Mouse (Mus musculus): ENCODE results near the gene Pcsk4.

Pcsk4 gene

DNA sequence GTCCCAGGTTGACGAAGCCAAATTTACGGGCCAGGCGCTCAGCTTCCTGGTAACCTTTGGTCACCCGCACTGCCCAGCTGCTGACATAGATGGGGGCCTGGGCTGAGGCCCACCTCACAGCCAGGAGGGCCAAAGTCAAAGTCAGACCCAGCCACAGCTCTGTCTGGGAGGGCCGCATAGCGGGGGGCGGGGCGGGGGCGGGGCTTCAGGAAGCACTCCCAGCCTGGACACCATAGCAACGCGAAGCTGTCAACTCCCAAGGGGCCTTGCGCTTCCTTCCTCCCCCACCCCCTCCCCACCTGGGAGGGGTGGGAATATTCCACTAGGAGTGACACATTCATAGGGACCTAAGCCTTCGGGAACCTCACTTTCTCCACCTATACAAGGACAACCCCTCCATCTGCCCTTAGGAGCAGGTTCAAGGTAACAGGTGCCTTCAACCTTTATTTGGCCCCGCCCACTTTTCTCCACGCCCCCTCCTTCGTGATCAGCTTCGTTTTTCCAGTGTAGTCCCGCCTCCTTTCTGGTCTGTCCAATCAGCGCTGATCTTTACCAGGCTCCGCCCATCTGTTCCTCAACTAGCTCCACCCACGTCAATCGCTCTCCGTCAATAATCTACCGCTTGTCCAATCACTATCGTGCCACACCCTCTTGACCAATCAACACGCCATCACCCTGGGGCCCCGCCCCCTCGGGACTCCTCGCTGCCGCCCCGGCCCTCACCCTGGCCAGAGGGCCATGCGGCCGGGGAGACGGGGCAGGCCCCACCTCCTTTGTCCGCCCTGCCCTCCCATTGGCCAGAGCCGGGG is at the start of gene Pcsk4, which contains the start of gene Reep6:
Gene Pcsk4 (minus strand): TSS at position 226 of the 809 bp plus-strand sequence.
Gene Reep6 (plus strand): TSS at position 681 of the 809 bp plus-strand sequence.
- peak; percentile 99 for DNase-seq (ENCODE audit: low spot score)

DNA sequence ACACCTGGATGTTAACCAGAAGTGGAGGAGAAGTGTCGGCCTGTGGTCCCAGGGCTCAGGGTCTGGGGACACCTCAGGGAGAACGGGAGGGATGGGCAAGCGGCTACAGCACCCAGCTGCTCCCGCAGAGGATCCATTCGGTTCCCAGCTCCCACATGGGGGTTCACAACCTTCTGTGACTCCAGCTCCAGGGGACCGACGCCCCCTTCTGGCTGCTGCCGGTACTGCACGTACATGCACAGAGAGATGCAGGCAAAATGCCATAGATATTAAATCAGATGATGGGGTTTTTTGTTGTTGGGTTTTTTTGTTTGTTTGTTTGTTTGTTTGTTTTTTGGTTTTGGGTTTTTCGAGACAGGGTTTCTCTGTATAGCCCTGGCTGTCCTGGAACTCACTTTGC is 48.4 kb upstream of the Pcsk4 start:
- no peak for DNase-seq (ENCODE audit: low spot score)

DNA sequence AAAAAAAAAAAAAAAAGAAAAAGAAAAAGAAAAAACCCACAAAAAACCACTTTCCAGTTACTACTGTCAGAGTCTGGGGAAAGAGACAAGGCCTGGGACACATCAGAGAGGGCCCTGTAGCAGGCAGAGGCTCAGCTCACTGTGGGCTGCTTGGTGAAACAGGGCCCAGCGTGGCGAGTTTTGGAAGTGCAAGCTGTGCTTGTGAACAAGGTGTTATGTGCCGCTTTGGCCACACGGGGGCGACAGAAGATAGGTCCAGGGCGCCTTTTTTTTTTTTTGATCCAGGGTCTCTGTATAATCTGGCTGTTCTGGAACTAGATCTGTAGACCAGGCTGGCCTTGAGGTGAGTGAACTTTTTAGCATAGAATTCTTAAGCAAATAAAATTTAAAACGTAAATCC is 46.9 kb upstream of the Pcsk4 start:
- DNase-seq (ENCODE audit: low spot score), result peak; percentile 77

DNA sequence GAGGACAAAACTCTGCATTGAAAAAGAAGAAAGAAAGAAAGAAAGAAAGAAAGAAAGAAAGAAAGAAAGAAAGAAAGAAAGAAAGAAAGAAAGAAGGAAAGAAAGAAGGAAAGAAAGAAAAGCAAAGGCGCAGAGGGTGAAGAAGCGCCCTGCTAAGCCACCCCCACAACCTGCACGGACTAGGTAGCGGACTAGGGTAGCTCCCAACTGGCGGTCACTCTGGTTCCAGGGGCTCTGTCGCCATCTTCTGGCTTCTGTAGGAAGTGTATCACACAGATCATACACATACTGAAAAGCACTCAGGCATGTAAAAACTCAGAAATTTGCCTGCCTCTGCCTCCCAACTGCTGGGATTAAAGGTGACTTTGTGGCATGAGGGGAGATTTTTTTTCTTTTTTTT is 44.8 kb upstream of the Pcsk4 start:
- DNase-seq (ENCODE audit: low spot score), result peak; percentile 53

DNA sequence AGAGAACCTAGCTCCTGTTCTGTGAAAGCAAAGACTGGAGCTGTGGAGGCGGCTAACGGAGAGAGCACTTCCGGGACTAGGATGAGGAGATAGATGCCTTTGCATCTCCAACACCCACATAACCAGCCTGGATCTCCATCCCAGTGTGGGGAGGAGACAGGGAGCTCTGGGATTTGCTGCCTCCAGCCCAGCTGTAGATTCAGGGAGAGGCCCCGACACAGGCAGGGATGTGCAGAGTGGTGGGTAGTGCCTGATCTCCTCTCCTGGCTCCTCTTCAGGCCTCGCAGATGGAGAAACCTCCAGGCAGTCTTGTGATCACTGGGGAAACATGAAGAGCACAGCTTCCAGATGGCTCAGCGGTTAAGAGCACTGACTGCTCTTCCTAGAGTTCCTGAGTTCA is 43.4 kb upstream of the Pcsk4 start:
- DNase-seq (ENCODE audit: low spot score), result no peak

DNA sequence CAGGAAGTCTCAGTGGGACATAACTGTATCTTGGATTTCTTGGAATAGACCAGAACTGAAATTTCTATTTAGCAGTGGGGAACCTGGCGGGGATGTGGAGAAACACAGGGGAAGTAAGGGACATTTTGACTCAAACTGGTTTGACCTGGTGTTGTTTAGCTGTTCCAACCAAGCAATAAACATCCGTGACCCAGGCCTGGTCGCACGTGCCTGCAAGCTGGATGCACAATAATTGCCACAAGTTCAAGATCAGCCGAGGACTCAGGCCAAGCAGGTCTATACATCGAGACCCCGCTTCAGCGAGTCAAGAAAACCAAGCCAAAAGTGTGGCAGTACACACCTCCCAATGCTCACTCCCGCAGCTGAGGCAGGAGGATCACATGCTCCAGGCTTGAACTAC is 42.7 kb upstream of the Pcsk4 start:
- no peak for DNase-seq (ENCODE audit: low spot score)

DNA sequence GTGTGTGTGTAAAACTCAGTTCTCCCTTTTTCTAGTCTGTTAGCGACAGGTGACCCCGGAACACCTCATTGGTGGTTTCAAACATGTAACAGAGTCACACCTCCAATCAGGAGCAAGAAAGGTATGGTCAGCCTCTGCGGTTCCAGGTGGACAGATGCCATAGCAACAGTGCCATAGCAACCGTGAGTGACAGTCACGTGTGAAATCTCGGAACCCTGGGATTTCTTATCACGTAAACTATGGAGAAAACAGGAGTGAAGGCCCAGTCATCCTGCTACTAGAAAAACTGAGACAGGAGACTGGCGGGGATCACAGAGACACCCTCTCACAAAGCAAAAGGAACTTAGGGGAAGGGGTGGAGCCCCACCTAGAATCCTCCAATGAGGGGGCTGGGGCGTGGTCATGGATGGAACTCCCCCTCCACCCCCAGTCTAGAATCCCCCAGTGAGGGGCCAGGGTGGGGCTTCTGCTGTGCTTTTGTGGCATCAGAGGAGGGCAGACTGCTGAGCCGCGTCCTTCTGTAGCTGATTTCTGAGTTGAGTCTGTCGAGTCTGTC is 42.2 kb upstream of the Pcsk4 start:
- DNase-seq (ENCODE audit: low spot score), result no peak

DNA sequence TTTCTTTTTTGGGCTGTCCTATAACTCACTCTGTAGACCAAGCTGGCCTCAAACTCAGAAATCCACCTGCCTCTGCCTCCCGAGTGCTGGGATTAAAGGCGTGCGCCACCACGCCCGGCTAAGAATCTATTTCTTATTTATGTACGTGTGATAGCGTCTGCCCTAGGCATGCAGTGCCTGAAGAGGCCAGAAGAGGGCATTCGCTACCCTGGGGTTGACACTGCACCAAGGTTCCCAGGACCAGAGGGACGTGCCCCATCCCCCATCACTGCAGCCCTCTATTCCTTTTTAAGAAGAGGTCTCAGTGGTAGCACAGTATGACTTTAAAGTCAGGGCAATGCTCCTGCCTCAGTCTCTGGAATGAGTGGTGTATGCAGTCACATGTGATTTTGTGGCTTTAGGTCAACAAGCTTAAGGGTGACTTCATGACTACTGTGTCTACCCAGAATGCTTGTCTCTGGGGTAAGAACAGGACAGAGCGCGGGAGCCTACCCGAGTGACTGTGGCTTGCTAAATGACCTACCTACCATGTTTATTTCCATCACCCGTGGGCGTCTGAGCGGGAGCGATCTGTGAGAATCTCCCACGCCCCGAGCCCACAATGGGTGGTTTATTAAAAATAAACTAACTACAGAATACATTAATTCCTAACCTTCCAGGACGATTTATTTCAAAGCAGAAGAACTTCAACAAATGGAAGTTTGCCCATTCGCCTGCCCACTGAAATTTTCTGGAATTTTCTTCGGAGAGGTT is 40.9 kb upstream of the Pcsk4 start:
- DNase-seq (ENCODE audit: low spot score), result no peak

DNA sequence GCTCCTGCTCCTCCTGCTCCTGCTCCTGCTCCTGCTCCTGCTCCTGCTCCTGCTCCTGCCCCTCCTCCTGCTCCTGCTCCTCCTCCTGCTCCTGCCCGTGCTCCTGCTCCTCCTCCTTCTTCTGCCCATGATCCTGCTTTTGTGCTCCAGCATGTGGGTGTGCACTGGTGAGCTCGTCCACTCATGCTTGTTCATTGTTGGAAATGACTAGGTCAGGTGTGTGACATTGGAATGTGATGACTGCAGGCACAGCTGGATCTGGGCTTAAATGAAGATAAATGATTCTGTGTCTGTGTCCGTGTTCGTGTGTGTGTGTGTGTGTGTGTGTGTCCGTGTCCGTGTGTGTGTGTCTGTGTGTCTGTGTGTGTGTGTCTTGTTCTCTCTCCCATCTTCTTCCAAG is 39.1 kb upstream of the Pcsk4 start:
- no peak for DNase-seq (ENCODE audit: low spot score)

DNA sequence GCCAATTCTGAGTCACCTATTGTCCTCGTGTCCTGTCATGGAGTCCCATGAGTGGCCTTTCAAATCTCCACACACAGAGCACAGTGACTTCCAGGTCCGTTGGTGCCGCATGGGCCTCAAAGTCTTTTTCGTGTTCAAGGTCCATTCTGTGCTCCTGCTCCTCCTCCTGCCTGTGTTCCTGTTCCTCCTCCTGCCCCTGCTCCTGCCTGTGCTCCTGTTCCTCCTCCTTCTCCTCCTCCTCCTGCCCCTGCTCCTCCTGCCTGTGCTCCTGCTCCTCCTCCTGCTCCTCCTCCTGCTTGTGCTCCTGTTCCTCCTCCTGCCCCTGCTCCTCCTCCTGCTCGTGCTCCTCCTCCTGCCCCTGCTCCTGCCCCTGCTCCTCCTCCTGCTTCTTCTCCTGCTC is 38.7 kb upstream of the Pcsk4 start:
- no peak for DNase-seq (ENCODE audit: low spot score)

DNA sequence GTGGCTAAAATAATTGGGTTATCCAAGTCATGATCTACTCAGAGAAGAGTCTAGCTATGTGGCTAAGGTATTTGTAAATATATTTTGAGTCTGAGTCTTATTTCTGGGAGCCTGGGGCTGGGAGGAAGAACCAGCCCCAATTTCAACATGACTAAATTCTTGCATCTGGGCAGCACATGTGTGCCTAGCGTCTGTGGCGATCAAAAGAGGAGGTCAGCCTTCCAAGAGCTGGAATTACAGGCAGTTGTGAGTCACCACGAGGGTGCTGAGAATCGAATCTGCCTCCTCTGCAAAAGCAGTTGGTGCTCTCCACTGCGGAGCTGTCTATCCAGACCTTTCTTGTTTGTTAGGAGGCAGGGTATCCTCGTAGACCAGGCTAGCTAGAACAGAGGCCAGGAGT is 36.4 kb upstream of the Pcsk4 start:
- no peak for DNase-seq (ENCODE audit: low spot score)

DNA sequence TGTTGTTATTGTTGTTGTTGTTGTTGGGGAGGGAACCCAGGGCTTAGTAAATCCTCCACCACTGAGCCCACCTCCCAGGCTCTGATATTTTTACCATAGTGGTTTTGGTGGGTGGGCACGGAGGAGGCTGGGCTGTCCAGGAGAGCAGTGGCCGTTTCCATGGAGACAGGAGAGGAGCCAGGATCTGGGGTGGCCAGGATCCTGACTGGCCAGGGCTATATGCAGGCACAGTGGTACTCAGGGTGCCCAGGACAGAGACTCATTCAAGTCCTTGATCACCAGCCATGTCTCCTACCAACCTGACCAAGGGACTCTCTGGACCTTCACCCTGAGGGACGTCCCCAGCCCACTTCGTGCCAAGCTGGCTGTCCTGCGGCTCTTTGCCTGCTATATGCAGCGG is 34.4 kb upstream of the Pcsk4 start:
- DNase-seq (ENCODE audit: low spot score), result no peak

DNA sequence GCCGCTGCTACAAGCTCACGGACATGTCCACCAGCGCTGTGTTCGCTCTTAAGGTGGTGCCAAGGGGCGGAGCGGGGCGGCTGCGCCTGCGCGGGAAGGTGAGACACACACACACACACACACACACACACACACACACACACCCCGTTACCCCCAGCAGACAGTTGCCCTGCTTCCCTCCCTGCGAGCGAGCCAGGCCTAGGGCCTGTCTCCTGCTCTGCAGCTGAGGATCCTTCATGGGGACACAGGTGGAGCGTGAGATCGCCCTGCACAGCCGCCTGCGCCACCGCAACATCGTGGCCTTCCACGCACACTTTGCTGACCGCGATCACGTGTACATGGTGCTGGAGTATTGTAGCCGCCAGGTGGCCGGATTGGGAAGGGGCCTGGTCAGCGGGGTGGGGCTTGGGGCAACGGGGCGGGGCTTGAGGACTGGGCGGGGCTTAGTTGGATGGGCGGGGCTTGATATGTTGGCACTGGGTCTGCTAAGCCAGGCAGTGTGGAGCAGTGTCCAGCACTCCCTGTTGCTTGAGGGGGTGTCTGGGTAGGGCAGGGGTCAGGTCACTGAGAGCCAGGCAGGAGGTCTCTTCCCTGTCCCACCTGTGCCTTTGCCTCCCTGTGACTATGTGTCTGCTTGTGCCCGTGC is 28.8 kb upstream of the Pcsk4 start:
- DNase-seq (ENCODE audit: low spot score), result peak; percentile 14

DNA sequence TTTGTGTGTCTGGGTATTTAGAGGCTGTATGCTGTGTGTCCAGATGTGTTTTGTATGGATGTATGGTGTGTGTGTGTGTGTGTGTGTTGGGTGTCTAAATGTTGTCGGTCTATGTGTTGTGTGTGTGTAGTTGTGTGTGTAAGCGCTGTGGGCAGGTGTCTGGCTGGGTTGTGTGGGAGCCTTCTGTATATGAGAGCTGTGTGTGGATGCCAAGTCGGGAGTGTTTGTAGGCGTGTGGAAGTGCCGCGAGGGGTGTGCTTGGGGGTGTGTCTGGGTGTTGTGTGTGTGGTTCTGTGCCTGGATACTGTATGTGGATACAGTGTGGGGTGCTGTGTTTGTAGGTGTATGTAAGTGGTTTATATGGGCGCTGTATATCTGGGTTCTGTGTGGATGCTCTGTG is 28.0 kb upstream of the Pcsk4 start:
- no peak for DNase-seq (ENCODE audit: low spot score)

DNA sequence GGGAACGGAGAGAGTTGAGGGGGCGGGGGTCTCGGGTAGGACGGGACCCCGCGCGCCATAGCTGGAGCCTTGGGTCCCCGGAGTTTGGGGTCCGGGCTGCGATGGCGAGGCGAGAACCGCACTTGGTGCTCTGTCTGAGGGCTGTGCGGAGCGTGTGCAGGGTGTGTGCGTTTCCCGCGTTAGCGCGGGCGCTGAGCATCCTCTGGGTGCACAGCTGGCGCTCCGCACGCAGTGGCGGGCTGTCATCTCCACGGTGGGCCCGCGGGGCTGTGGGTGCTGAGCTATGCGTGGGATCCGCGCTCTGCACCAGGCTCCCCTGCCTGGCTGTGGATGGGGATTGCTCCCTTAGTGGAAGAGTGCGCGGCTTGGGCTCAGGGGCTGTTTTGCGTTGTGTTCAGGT is 27.4 kb upstream of the Pcsk4 start:
- no peak for DNase-seq (ENCODE audit: low spot score)

DNA sequence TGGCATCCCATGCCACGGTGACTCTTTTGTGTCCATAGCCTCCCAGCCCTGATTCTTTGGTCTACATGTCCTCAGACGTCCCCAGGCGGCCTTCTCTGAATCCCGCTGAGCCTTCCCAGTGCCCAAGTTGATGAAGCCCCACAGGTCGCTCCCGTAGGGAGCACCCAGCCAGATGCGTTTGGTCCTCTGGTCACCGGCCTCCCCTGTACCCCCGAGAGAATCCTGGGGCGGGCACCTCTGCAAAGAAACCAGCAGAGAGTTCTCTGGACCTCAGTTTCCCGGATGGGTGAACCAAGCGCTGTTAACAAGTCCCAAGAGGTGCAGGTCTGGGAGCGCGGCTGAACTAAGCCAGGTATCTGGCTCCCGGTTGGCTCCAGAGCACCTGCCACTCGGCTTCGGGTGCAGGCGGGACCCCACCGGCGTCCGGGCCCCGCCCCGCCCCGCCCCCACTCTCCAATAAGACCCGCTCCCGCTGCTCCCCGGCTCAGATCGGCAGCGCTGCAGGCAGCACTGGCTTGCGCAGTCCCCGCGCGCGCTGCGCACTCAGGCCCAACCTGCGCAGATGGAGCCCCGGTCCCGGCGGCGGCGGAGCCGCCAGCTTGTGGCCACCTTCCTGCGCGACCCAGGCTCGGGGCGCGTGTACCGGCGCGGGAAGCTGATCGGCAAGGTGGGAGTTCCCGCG is 26.8 kb upstream of the Pcsk4 start, which contains the start of gene Plk5:
Gene Plk5 (plus strand): TSS at position 459 of the 682 bp plus-strand sequence.
- DNase-seq (ENCODE audit: low spot score), result no peak

DNA sequence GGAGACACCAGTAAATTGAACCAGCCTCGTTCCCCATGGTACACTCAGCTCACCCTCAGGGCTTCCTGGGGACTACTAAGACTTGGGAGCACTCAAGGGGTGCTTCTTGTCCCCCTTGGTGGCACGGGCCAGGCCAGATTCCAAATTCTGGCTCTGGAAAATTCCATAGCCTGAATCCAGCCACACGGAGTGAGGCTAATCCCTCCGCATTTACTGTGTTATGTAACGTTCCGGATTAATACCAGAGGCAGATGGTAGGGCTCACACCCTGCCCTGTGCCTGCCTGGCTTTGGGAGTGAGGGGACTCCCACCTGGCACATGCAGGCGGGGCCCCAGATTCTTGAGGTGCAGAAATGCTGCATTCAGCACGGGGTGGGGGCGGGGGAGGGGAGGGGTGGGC is 26.1 kb upstream of the Pcsk4 start:
- no peak for DNase-seq (ENCODE audit: low spot score)

DNA sequence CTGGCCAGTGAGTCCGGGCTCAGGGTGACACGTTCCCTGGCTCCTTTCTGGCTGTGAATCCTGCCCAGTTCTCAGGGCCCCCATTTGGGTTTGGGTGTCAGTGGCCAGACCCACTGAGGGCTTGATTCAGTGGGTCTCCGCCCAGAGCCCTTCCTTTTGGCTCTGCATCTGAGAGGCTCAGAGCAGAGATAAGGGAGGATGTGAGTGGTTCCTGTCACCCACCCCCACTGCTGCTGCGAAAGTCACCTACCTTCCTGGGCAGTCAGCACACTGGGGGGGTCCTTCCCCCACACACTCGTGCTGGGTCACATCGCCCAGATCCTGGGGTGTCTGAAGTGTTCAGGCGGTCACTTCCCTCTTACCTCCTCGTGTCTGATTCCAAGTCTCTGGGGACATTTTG is 23.4 kb upstream of the Pcsk4 start:
- DNase-seq (ENCODE audit: low spot score), result no peak

DNA sequence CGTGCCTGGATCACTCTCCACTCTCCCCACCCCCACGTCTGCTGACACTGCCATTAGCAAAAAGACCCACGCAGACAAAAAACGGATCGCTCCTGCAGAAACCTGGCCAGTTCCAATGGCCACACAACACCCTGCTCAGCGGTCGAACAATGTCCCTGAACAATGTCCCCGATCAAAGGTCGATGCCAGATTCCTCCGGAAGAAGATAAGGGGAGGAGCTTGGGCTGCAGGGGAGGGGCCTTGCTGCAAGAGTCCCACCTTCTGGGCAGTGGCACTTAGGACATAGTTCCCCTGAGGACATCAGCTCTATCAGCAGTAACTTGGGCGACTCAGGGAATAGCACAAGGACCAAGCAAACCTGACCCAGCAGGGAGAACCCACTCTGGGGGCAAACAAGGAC is 22.6 kb upstream of the Pcsk4 start:
- peak; percentile 86 for DNase-seq (ENCODE audit: low spot score)

DNA sequence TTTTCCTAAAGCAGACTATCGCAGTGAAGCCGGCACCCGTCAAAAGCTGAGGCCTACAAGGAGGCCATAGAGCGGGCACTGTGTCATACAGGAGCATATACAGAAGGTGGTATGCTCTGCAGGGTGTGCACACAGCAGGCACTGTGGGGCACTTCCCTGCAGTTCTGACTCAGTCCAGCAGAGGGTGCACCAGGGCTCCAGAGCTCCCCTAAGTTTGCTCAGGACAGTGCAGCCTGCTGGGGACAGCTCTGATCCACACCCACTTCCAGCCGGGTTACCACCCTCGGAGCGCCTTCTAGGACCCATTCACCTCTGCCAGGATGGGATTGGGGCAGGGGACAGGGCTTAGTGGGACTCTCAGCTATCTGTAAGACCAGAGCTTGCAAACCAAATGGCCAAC is 21.0 kb upstream of the Pcsk4 start:
- DNase-seq (ENCODE audit: low spot score), result peak; percentile 80

DNA sequence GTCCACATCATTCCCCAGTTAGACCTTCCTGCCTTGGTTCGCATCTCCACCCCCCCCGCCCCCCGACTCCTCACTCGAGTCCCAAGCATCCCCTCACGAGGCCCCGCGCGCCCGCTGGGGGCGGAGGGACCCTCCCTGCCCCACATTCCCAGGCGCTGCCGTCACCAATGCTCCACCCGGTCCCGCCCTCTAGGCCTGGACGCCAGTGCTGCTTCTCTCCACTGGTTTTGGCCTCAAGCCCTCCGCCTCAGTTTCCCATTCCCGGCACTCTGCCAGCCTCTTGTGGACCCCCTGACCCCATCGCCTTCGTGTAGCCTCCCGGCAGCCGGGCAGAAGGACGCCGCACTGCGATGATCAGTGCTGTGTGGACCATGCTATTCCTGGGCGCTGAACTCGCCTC is 19.7 kb upstream of the Pcsk4 start:
- peak; percentile 22 for DNase-seq (ENCODE audit: low spot score)

DNA sequence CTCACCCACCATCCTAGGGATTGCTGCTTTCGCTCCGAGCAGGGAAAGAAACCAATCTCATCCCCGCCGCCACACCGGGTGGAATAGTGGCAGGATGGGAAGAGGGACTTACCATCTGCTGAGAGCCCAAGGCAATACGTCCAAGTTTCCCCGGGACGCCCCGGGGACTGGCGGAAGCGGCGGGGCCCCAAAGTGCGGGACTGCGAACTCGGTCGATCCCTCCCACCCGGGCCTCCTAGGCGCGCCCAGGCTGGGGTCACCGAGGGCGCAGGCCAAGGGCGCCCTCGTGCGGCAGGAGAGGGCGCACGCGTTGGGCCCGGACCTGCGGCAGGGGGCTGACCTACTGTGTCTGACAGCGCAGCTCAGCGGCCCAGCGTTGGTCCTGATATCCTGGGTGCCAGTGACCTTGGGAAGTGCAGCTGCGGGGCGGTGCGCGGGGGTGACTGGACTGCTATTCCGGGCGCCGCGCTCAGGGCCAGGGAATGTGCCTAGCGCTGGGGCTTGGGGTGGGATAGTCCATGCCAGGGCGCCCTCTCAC is 19.0 kb upstream of the Pcsk4 start, which contains the start of gene Adamtsl5:
Gene Adamtsl5 (minus strand): TSS at position 169 of the 538 bp plus-strand sequence.
- DNase-seq (ENCODE audit: low spot score), result peak; percentile 69
